Mouse (Mus musculus): Measurements from ENCODE around the gene Pgam2. TPM values are rescaled to one million over a fixed set of nuclear protein-coding genes. Genes with fewer than 3 reads are reported as not detected.

Pgam2 gene
- total and polyA plus RNA-seq, 3 experiments = 743 to 1,176 (median 848) TPM

GRCm38 (mm10) chr11:5804174-5804573, 641 bp upstream of the Pgam2 start:
- WGBS = 58% methylated on average over 5 of the region's 5 CpGs
- no peaks in the 10 kb centered on the region for H3K27me3 ChIP-seq (ENCODE audit: control insufficient read depth, insufficient read depth, low read length)
- DNase-seq = no peak
- peaks cover 17% of the 10 kb centered on the region for H3K4me1 ChIP-seq (ENCODE audit: control insufficient read depth, insufficient read depth, low read length)
- H3K79me2 ChIP-seq (replicated peaks; ENCODE audit: control insufficient read depth, insufficient read depth, low read length) = no peaks in the 10 kb centered on the region
- H3K36me3 ChIP-seq (ENCODE audit: control insufficient read depth, insufficient read depth, low read length) = 0 out of 2 replicates have a peak, but pooled peaks cover 3% of the 10 kb centered on the region
- TF ChIP-seq POLR2A (IDR thresholded peaks at IDR 0.05; ENCODE audit: insufficient read depth, low read depth, low read length) (no peak), EP300 (IDR thresholded peaks at IDR 0.05; ENCODE audit: insufficient read depth, low read depth, low read length) (no peak), CTCF (IDR thresholded peaks at IDR 0.05) (no peak)
- no peak overlapping the region for H3K9ac ChIP-seq (ENCODE audit: low read depth, low read length)
- H3K27ac ChIP-seq = peak overlapping the region; percentile 76
- no peak overlapping the region for H3K4me3 ChIP-seq
- intact Hi-C loops (cut with DNase I) = no loop called here

DNA sequence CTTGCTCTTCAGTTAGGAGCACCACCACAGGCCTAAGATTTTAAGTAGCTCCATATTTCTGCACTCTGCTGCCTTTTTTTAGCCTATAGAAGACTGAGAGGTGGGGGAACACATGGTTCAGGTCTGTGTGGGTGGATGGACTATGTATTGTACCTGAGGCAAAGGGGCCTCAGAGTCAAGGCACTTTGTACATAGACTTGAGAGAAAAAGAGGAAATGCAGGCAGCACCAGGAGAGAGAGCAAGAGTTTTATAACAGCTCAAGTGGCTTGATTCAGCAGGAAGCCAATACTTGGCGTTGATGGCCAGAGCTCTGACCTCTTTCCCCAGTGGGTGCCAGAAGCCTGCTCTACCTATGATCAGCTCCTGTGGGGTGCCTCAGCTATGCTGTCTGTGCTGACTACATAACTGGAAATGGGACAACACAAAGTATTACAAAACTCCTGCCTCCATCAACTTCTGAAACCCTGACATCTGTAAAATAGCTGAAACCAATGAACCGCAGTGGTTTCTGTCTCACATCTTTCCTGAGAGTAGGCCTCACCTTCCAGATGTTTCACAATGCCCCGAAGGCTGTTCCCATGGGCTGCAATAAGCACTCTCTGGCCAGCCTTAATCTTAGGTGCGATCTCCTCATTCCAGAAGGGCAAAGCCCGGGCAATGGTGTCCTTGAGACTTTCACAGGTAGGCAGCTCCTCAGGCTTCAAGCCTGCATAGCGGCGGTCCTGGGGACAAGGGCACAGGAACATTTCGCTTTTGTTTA, 896 bp downstream of the Pgam2 start:
- H3K36me3 ChIP-seq (ENCODE audit: control insufficient read depth, insufficient read depth, low read length) = 0 out of 2 replicates have a peak, but pooled peaks cover 3% of the 10 kb centered on the region
- H3K27me3 ChIP-seq (ENCODE audit: control insufficient read depth, insufficient read depth, low read length) = no peaks in the 10 kb centered on the region
- DNase-seq = no peak
- WGBS = 43% methylated on average over 8 of the region's 8 CpGs
- no peaks in the 10 kb centered on the region for H3K79me2 ChIP-seq (replicated peaks; ENCODE audit: control insufficient read depth, insufficient read depth, low read length)
- no peak for TF ChIP-seq EP300 (IDR thresholded peaks at IDR 0.05; ENCODE audit: insufficient read depth, low read depth, low read length)
- no peak for TF ChIP-seq CTCF (IDR thresholded peaks at IDR 0.05)
- no peak; the same call in 1 of the 2 replicates for TF ChIP-seq POLR2A (IDR thresholded peaks at IDR 0.05; ENCODE audit: insufficient read depth, low read depth, low read length)
- H3K4me3 ChIP-seq = peak overlapping the region; percentile 56
- intact Hi-C loops (cut with DNase I) = no loop called here
- peaks cover 17% of the 10 kb centered on the region for H3K4me1 ChIP-seq (ENCODE audit: control insufficient read depth, insufficient read depth, low read length)
- peak overlapping the region; percentile 73 for H3K27ac ChIP-seq
- peak overlapping the region; percentile 62 for H3K9ac ChIP-seq (ENCODE audit: low read depth, low read length)

DNA sequence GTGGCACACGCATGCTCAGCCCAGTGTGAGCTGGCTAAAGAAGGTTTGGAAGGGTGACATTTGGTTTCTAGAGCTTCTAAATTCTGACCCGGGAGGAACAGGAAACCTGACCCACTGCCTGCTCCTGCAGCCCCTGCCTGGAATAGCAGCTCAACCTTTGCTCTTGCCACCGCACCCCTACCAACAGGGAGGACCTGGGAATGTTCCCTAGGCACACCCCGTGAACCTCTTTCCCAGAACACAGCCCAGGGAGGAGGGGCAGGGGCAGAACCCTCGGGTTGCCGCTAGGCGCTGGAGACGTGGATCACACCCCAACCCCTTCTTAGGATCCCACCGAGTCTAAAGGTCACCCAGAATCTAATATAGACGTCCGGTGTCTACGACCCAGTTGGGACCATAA, 1.5 kb downstream of the Pgam2 start:
- Histone ChIP-seq H3K79me2 (replicated peaks; ENCODE audit: control insufficient read depth, insufficient read depth, low read length) (no peaks in the 10 kb centered on the region), H3K4me3 (peak overlapping the region; percentile 56), H3K27me3 (ENCODE audit: control insufficient read depth, insufficient read depth, low read length) (no peaks in the 10 kb centered on the region), H3K27ac (peak overlapping the region; percentile 73), H3K4me1 (ENCODE audit: control insufficient read depth, insufficient read depth, low read length) (peaks cover 17% of the 10 kb centered on the region), H3K9ac (ENCODE audit: low read depth, low read length) (peak overlapping the region; percentile 62), H3K36me3 (ENCODE audit: control insufficient read depth, insufficient read depth, low read length) (0 out of 2 replicates have a peak, but pooled peaks cover 3% of the 10 kb centered on the region)
- TF ChIP-seq CTCF (IDR thresholded peaks at IDR 0.05) (peak; percentile 32; the same call in 1 of the 2 replicates), EP300 (IDR thresholded peaks at IDR 0.05; ENCODE audit: insufficient read depth, low read depth, low read length) (no peak), POLR2A (IDR thresholded peaks at IDR 0.05; ENCODE audit: insufficient read depth, low read depth, low read length) (peak; percentile 45; the same call in 1 of the 2 replicates)
- WGBS = 49% methylated on average over 12 of the region's 12 CpGs
- DNase-seq = peak in 1 of 2 experiments; percentile 44
- intact Hi-C loops (cut with DNase I) = no loop called here

GRCm38 (mm10) chr11:5801511-5801910, 2.0 kb downstream of the Pgam2 start:
- H3K4me1 ChIP-seq (ENCODE audit: control insufficient read depth, insufficient read depth, low read length) = peaks cover 17% of the 10 kb centered on the region
- DNase-seq = peak in 1 of 2 experiments; percentile 17
- 84% methylated on average over 16 of the region's 16 CpGs for WGBS
- H3K9ac ChIP-seq (ENCODE audit: low read depth, low read length) = peak overlapping the region; percentile 34; the same call in 1 of the 2 replicates
- TF ChIP-seq EP300 (IDR thresholded peaks at IDR 0.05; ENCODE audit: insufficient read depth, low read depth, low read length) (no peak), CTCF (IDR thresholded peaks at IDR 0.05) (no peak), POLR2A (IDR thresholded peaks at IDR 0.05; ENCODE audit: insufficient read depth, low read depth, low read length) (no peak)
- H3K36me3 ChIP-seq (ENCODE audit: control insufficient read depth, insufficient read depth, low read length) = 0 out of 2 replicates have a peak, but pooled peaks cover 3% of the 10 kb centered on the region
- intact Hi-C loops (cut with DNase I) = no loop called here
- H3K4me3 ChIP-seq = peak overlapping the region; percentile 56
- no peaks in the 10 kb centered on the region for H3K27me3 ChIP-seq (ENCODE audit: control insufficient read depth, insufficient read depth, low read length)
- peak overlapping the region; percentile 73; the same call in 1 of the 2 replicates for H3K27ac ChIP-seq
- H3K79me2 ChIP-seq (replicated peaks; ENCODE audit: control insufficient read depth, insufficient read depth, low read length) = no peaks in the 10 kb centered on the region

GRCm38 (mm10) chr11:5799621-5800490, 3.7 kb downstream of the Pgam2 start:
- no peak overlapping the region for H3K27ac ChIP-seq
- H3K27me3 ChIP-seq (ENCODE audit: control insufficient read depth, insufficient read depth, low read length) = no peaks in the 10 kb centered on the region
- no peak overlapping the region for H3K9ac ChIP-seq (ENCODE audit: low read depth, low read length)
- no peak overlapping the region for H3K4me3 ChIP-seq
- intact Hi-C loops (cut with DNase I) = no loop called here
- no peaks in the 10 kb centered on the region for H3K79me2 ChIP-seq (replicated peaks; ENCODE audit: control insufficient read depth, insufficient read depth, low read length)
- 0 out of 2 replicates have a peak, but pooled peaks cover 3% of the 10 kb centered on the region for H3K36me3 ChIP-seq (ENCODE audit: control insufficient read depth, insufficient read depth, low read length)
- TF ChIP-seq CTCF (IDR thresholded peaks at IDR 0.05) = no peak
- TF ChIP-seq POLR2A (IDR thresholded peaks at IDR 0.05; ENCODE audit: insufficient read depth, low read depth, low read length) = no peak
- 0 out of 2 replicates have a peak, but pooled peaks have one; percentile 20 for TF ChIP-seq EP300 (IDR thresholded peaks at IDR 0.05; ENCODE audit: insufficient read depth, low read depth, low read length)
- DNase-seq = no peak
- WGBS = 47% methylated on average over 17 of the region's 17 CpGs
- H3K4me1 ChIP-seq (ENCODE audit: control insufficient read depth, insufficient read depth, low read length) = peaks cover 19% of the 10 kb centered on the region

Measured in heart, adult 2 months (tissue).